Mouse (Mus musculus): ENCODE data around the gene Tmem131. TPM values are rescaled to one million over a fixed set of nuclear protein-coding genes. Genes with fewer than 3 reads are reported as not detected.

Gene Tmem131
- polyA plus RNA-seq, 1 experiment from 2014 or later: 8.0 TPM

DNA sequence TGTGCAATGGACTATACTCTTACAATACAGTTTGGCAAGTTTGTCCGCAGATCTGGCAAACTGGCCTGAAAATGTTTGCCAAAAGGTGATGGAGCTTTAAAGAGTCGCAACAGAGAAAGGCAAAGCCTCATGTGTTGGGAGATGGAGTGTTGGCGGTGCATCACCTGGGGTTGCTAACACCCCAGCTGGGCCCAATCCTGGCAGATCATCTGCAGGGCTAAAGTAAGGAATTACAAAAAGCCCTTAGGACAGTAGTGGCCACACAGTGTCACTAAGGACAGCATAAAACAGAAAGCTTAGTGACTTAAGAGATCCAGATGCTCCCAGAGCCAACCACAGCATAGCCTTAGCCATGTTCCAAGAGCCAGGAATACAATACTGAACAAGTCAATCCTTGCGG, 138.6 kb downstream of the Tmem131 start:
- 91% methylated on average over 4 of the region's 4 CpGs for WGBS (ENCODE audit: insufficient replicate concordance)
- H3K4me1 ChIP-seq (replicated peaks): no peaks in the 10 kb centered on the region
- no peak overlapping the region for H3K4me2 ChIP-seq
- H3K27me3 ChIP-seq: no peaks in the 10 kb centered on the region
- H3K9ac ChIP-seq: no peak overlapping the region
- peaks cover 96% of the 10 kb centered on the region for H3K36me3 ChIP-seq (replicated peaks)
- no peak overlapping the region for H3K4me3 ChIP-seq (replicated peaks)
- no peak for ATAC-seq (ENCODE audit: insufficient read depth)
- H3K9me3 ChIP-seq (replicated peaks): no peaks in the 10 kb centered on the region
- H3K27ac ChIP-seq (replicated peaks): no peak overlapping the region

- Histone ChIP-seq H3K36me3 (replicated peaks) (peaks cover 96% of the 10 kb centered on the region), H3K27me3 (no peaks in the 10 kb centered on the region), H3K27ac (replicated peaks) (no peak overlapping the region), H3K9me3 (replicated peaks) (no peaks in the 10 kb centered on the region), H3K4me3 (replicated peaks) (no peak overlapping the region), H3K4me1 (replicated peaks) (no peaks in the 10 kb centered on the region), H3K4me2 (no peak overlapping the region), H3K9ac (no peak overlapping the region)
- no peak for ATAC-seq (ENCODE audit: insufficient read depth)
- WGBS (ENCODE audit: insufficient replicate concordance): 82% methylated on average over 9 of the region's 9 CpGs
Observed at GRCm38 (mm10) chr1:36804259-36804658, 139.2 kb downstream of the Tmem131 start.

- Histone ChIP-seq H3K9ac (no peak overlapping the region), H3K9me3 (replicated peaks) (no peaks in the 10 kb centered on the region), H3K4me3 (replicated peaks) (no peak overlapping the region), H3K36me3 (replicated peaks) (peaks cover 96% of the 10 kb centered on the region), H3K27ac (replicated peaks) (no peak overlapping the region), H3K4me2 (no peak overlapping the region), H3K4me1 (replicated peaks) (no peaks in the 10 kb centered on the region), H3K27me3 (no peaks in the 10 kb centered on the region)
- 63% methylated on average over 3 of the region's 3 CpGs for WGBS (ENCODE audit: insufficient replicate concordance)
- no peak for ATAC-seq (ENCODE audit: insufficient read depth)
Observed at GRCm38 (mm10) chr1:36800379-36801011, 143.0 kb downstream of the Tmem131 start.

GRCm38 (mm10) chr1:36797481-36797880, 146.0 kb downstream of the Tmem131 start:
- H3K27ac ChIP-seq (replicated peaks): no peak overlapping the region
- H3K4me3 ChIP-seq (replicated peaks): no peak overlapping the region
- no peak overlapping the region for H3K9ac ChIP-seq
- no peaks in the 10 kb centered on the region for H3K9me3 ChIP-seq (replicated peaks)
- H3K36me3 ChIP-seq (replicated peaks): peaks cover 99% of the 10 kb centered on the region
- no peaks in the 10 kb centered on the region for H3K27me3 ChIP-seq
- no peak for ATAC-seq (ENCODE audit: insufficient read depth)
- H3K4me2 ChIP-seq: no peak overlapping the region
- 68% methylated on average over 10 of the region's 10 CpGs for WGBS (ENCODE audit: insufficient replicate concordance)
- no peaks in the 10 kb centered on the region for H3K4me1 ChIP-seq (replicated peaks)

GRCm38 (mm10) chr1:36796711-36797110, 146.8 kb downstream of the Tmem131 start:
- H3K4me1 ChIP-seq (replicated peaks): no peaks in the 10 kb centered on the region
- no peak overlapping the region for H3K4me2 ChIP-seq
- WGBS (ENCODE audit: insufficient replicate concordance): 90% methylated on average over 7 of the region's 7 CpGs
- H3K9ac ChIP-seq: no peak overlapping the region
- H3K9me3 ChIP-seq (replicated peaks): no peaks in the 10 kb centered on the region
- H3K27ac ChIP-seq (replicated peaks): no peak overlapping the region
- H3K27me3 ChIP-seq: no peaks in the 10 kb centered on the region
- H3K36me3 ChIP-seq (replicated peaks): peaks cover 98% of the 10 kb centered on the region
- no peak for ATAC-seq (ENCODE audit: insufficient read depth)
- no peak overlapping the region for H3K4me3 ChIP-seq (replicated peaks)

- WGBS (ENCODE audit: insufficient replicate concordance): 66% methylated on average over 8 of the region's 8 CpGs
- H3K4me3 ChIP-seq (replicated peaks): no peak overlapping the region
- no peak overlapping the region for H3K27ac ChIP-seq (replicated peaks)
- H3K36me3 ChIP-seq (replicated peaks): peaks cover 38% of the 10 kb centered on the region
- H3K9me3 ChIP-seq (replicated peaks): no peaks in the 10 kb centered on the region
- H3K4me1 ChIP-seq (replicated peaks): peaks cover 15% of the 10 kb centered on the region
- no peak overlapping the region for H3K9ac ChIP-seq
- H3K27me3 ChIP-seq: peaks cover 13% of the 10 kb centered on the region
- ATAC-seq (ENCODE audit: insufficient read depth): no peak
- no peak overlapping the region for H3K4me2 ChIP-seq
Observed at GRCm38 (mm10) chr1:36789416-36789815, 154.1 kb downstream of the Tmem131 start.

- H3K4me1 ChIP-seq (replicated peaks): peaks cover 23% of the 10 kb centered on the region
- H3K9me3 ChIP-seq (replicated peaks): no peaks in the 10 kb centered on the region
- H3K27me3 ChIP-seq: peaks cover 13% of the 10 kb centered on the region
- H3K27ac ChIP-seq (replicated peaks): no peak overlapping the region
- H3K4me3 ChIP-seq (replicated peaks): no peak overlapping the region
- H3K9ac ChIP-seq: no peak overlapping the region
- peaks cover 8% of the 10 kb centered on the region for H3K36me3 ChIP-seq (replicated peaks)
- 82% methylated on average over 7 of the region's 7 CpGs for WGBS (ENCODE audit: insufficient replicate concordance)
- no peak overlapping the region for H3K4me2 ChIP-seq
- ATAC-seq (ENCODE audit: insufficient read depth): no peak
Observed at GRCm38 (mm10) chr1:36786377-36786776, 157.1 kb downstream of the Tmem131 start.

DNA sequence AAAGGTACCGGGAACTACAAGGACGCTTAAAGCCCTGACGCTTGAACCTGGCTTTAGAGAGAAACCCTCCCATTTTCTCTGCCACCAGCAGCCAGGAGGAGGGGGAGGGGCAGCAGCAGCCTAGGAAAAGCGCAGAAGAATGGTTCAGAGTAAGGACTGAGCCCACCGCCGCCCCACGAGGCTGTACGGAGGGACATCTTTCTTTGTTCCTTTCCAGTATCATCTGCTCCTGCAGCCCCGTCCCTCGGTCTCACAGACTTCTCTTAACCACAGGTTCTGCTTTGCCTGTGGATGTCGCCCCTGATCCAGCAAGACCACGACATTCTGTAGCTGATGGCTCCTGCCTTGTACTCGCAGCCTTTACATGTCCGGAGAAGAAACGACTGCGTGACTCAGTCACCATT, 158.2 kb downstream of the Tmem131 start:
- Histone ChIP-seq H3K4me3 (replicated peaks) (peak overlapping the region; percentile 44), H3K4me1 (replicated peaks) (peaks cover 23% of the 10 kb centered on the region), H3K9ac (peak overlapping the region; percentile 35; the same call in 1 of the 2 replicates), H3K27me3 (peaks cover 13% of the 10 kb centered on the region), H3K36me3 (replicated peaks) (no peaks in the 10 kb centered on the region), H3K9me3 (replicated peaks) (no peaks in the 10 kb centered on the region), H3K27ac (replicated peaks) (no peak overlapping the region), H3K4me2 (peak overlapping the region; percentile 77)
- WGBS (ENCODE audit: insufficient replicate concordance): 1% methylated on average over 16 of the region's 16 CpGs
- no peak for ATAC-seq (ENCODE audit: insufficient read depth)

GRCm38 (mm10) chr1:36784365-36785134, 158.9 kb downstream of the Tmem131 start:
- peaks cover 13% of the 10 kb centered on the region for H3K27me3 ChIP-seq
- H3K36me3 ChIP-seq (replicated peaks): no peaks in the 10 kb centered on the region
- H3K9me3 ChIP-seq (replicated peaks): no peaks in the 10 kb centered on the region
- peaks cover 23% of the 10 kb centered on the region for H3K4me1 ChIP-seq (replicated peaks)
- H3K4me3 ChIP-seq (replicated peaks): peak overlapping the region; percentile 44
- WGBS (ENCODE audit: insufficient replicate concordance): 3% methylated on average over 20 of the region's 20 CpGs
- peak; percentile 37 for ATAC-seq (ENCODE audit: insufficient read depth)
- no peak overlapping the region for H3K27ac ChIP-seq (replicated peaks)
- peak overlapping the region; percentile 77 for H3K4me2 ChIP-seq
- H3K9ac ChIP-seq: peak overlapping the region; percentile 35; the same call in 1 of the 2 replicates

GRCm38 (mm10) chr1:36782476-36782875, 161.0 kb downstream of the Tmem131 start:
- no peak for ATAC-seq (ENCODE audit: insufficient read depth)
- Histone ChIP-seq H3K27ac (replicated peaks) (no peak overlapping the region), H3K27me3 (peaks cover 13% of the 10 kb centered on the region)

DNA sequence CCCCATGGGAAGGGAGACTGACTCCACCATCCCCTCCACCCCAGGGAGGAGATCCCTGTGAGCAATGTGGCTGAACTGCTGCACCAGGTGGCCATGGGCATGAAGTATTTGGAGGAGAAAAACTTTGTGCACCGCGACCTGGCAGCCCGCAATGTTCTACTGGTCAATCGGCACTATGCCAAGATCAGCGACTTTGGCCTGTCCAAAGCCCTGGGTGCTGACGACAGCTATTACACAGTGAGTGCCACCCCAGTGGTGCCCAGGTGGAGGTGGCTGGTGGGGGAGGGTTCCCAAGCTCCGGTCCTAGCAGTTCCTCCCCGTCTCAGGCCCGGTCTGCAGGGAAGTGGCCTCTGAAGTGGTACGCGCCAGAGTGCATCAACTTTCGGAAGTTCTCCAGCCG, 162.7 kb downstream of the Tmem131 start:
- H3K4me3 ChIP-seq (replicated peaks): no peak overlapping the region
- no peak overlapping the region for H3K4me2 ChIP-seq
- H3K27me3 ChIP-seq: peaks cover 11% of the 10 kb centered on the region

More at GRCm38 (mm10) chr1:36782476-36782875, 161.0 kb downstream of the Tmem131 start:
- 58% methylated on average over 11 of the region's 11 CpGs for WGBS (ENCODE audit: insufficient replicate concordance)
- Histone ChIP-seq H3K4me1 (replicated peaks) (peaks cover 19% of the 10 kb centered on the region), H3K36me3 (replicated peaks) (no peaks in the 10 kb centered on the region), H3K4me2 (no peak overlapping the region), H3K9ac (no peak overlapping the region), H3K4me3 (replicated peaks) (no peak overlapping the region), H3K9me3 (replicated peaks) (no peaks in the 10 kb centered on the region)

More for the DNA sequence above, 162.7 kb downstream of the Tmem131 start:
- H3K9me3 ChIP-seq (replicated peaks): no peaks in the 10 kb centered on the region
- peaks cover 19% of the 10 kb centered on the region for H3K4me1 ChIP-seq (replicated peaks)
- H3K27ac ChIP-seq (replicated peaks): no peak overlapping the region
- no peaks in the 10 kb centered on the region for H3K36me3 ChIP-seq (replicated peaks)
- 77% methylated on average over 13 of the region's 13 CpGs for WGBS (ENCODE audit: insufficient replicate concordance)
- ATAC-seq (ENCODE audit: insufficient read depth): no peak
- no peak overlapping the region for H3K9ac ChIP-seq

Data from liver, embryonic 15.5 days (tissue).